Mouse (Mus musculus) urinary bladder, postnatal 14 days (tissue): Measurements from ENCODE around the gene Ccdc187.

Experiments
- DNase-seq: peaks from one replicate; pipeline ENCODE4 v3.0.0; 2021; ENCODE audit warnings: low spot score

Gene Ccdc187

GRCm38 (mm10) chr2:26294457-26294856 lies at the start of gene Ccdc187:
TSS of gene Ccdc187 (minus strand) at chr2:26294557.
- DNase-seq = no peak

GRCm38 (mm10) chr2:26342609-26343490 lies 48.5 kb upstream of the Ccdc187 start:
- DNase-seq = no peak

- peak; percentile 61 for DNase-seq
These were observed 47.7 kb upstream of the Ccdc187 start for GRCm38 (mm10) chr2:26342044-26342443.

- DNase-seq = no peak
These were observed 47.2 kb upstream of the Ccdc187 start for GRCm38 (mm10) chr2:26341510-26341981.

- no peak for DNase-seq
These were observed 44.8 kb upstream of the Ccdc187 start for GRCm38 (mm10) chr2:26339204-26339551.

- DNase-seq = no peak
These were observed 44.2 kb upstream of the Ccdc187 start for GRCm38 (mm10) chr2:26338302-26339203.

- DNase-seq = no peak
These were observed 36.3 kb upstream of the Ccdc187 start for GRCm38 (mm10) chr2:26330702-26331101.

- DNase-seq = no peak
These were observed 35.7 kb upstream of the Ccdc187 start for GRCm38 (mm10) chr2:26330056-26330468.

- no peak for DNase-seq
These were observed 35.0 kb upstream of the Ccdc187 start for GRCm38 (mm10) chr2:26329402-26329801.

- DNase-seq = no peak
These were observed 33.5 kb upstream of the Ccdc187 start for GRCm38 (mm10) chr2:26327852-26328251.

- peak; percentile 65 for DNase-seq
These were observed 31.2 kb upstream of the Ccdc187 start for GRCm38 (mm10) chr2:26325386-26326181.

- peak; percentile 37 for DNase-seq
These were observed 30.6 kb upstream of the Ccdc187 start for GRCm38 (mm10) chr2:26324917-26325316.

- no peak for DNase-seq
These were observed 29.4 kb upstream of the Ccdc187 start for GRCm38 (mm10) chr2:26323589-26324325.

GRCm38 (mm10) chr2:26320245-26321185 lies 26.2 kb upstream of the Ccdc187 start:
- no peak for DNase-seq

- no peak for DNase-seq
These were observed 25.3 kb upstream of the Ccdc187 start for GRCm38 (mm10) chr2:26319519-26320244.

GRCm38 (mm10) chr2:26319109-26319508 lies 24.8 kb upstream of the Ccdc187 start:
- no peak for DNase-seq

- no peak for DNase-seq
These were observed 23.8 kb upstream of the Ccdc187 start for GRCm38 (mm10) chr2:26317991-26318672.

GRCm38 (mm10) chr2:26317371-26317770 lies 23.0 kb upstream of the Ccdc187 start:
- no peak for DNase-seq
